Mouse (Mus musculus): ENCODE data around the gene Uri1.
A peak's percentile ranks its signal among the peaks of the same experiment; 100 is the strongest.

Gene Uri1

GRCm38 (mm10) chr7:38023451-38023850 lies at the start of gene Uri1:
Gene Uri1, minus strand, starts transcription at chr7:38023551.
- DNase-seq (ENCODE audit: low read depth in 1 of 2, low spot score in 2 of 2): no peak

- DNase-seq (ENCODE audit: low read depth in 1 of 2, low spot score in 2 of 2): no peak
These were observed 47.7 kb upstream of the Uri1 start for GRCm38 (mm10) chr7:38071065-38071464.

DNA sequence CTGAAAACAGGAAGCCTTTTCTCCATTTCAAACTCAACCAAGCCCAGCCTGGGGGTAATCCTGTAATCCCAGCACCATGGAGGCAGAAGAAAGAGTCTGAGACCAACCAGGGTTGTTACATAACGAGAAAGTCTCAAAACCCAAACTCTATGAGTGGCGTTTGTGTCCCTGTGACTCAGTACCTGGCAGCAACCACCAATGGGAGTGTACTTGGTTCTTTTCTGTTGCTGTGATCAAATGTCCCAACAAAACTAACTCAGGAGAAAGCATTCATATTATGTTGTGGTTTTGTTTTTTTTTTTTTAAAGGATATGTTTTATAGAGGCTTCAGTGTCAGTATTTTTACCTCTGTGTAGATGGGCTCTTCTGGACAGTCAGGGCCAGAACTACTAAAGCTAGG lies 47.3 kb upstream of the Uri1 start:
- DNase-seq (ENCODE audit: low read depth in 1 of 2, low spot score in 2 of 2): no peak

GRCm38 (mm10) chr7:38064431-38064830 lies 41.1 kb upstream of the Uri1 start:
- no peak for DNase-seq (ENCODE audit: low read depth in 1 of 2, low spot score in 2 of 2)

GRCm38 (mm10) chr7:38061060-38061970 lies 38.0 kb upstream of the Uri1 start:
- peak; percentile 26 to 65 for DNase-seq (ENCODE audit: low read depth in 1 of 2, low spot score in 2 of 2)

DNA sequence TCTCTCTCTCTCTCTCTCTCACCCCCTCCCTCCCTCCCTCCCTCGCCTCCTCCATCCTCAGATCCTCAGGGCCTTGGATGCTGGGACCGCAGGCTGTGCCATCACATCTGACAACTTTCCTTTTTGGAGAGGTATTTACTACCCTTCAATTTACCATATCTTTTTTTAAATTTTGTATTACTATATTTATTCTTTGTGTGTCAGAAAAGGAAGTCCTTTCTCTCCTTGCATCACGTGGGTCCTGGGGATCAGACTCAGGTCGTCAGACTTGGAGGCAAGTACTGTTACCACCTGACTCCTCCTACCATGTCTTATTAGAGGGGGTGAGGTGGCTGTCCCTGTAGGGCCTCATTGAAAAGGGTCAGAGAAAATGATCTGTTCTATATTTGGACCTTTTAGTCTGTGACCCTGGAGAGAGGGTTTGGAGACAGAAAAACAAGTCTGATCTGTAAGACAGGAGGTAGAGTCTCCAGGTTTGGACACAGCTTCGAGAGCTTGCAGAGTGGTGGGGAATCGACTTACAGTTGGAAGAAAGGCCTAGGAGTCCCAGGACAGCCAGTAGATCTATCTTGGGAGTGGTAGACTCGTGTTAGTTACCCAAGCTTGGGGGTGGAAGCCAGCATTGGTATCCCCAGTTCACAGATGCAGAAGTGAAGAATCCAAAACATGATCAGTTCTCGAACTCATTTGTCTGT lies 36.4 kb upstream of the Uri1 start:
- DNase-seq (ENCODE audit: low read depth in 1 of 2, low spot score in 2 of 2): no peak

DNA sequence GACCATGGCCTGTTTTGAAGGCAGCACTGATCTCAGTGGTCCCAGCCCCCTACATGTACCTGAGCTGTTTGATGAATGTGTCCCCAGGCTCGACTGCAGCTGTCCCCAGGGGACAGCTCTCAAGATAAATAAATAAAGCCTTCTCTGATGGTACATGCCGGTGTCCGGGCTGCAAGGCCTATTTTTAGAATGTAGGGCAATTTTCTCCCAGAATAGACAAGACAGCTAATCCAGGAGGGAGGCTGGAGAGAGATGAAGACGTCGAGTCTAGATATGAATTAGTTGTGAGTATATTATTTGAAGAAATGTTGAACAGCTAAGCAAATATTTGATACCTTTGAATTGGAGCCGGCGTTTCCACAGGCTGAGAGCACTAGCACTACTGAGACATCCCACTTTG lies 35.7 kb upstream of the Uri1 start:
- no peak for DNase-seq (ENCODE audit: low read depth in 1 of 2, low spot score in 2 of 2)

- DNase-seq (ENCODE audit: low read depth in 1 of 2, low spot score in 2 of 2): no peak
These were observed 32.6 kb upstream of the Uri1 start for GRCm38 (mm10) chr7:38055996-38056395.

GRCm38 (mm10) chr7:38054246-38054645 lies 30.9 kb upstream of the Uri1 start:
- no peak for DNase-seq (ENCODE audit: low read depth in 1 of 2, low spot score in 2 of 2)

GRCm38 (mm10) chr7:38047229-38047628 lies 23.9 kb upstream of the Uri1 start:
- DNase-seq (ENCODE audit: low read depth in 1 of 2, low spot score in 2 of 2): no peak

DNA sequence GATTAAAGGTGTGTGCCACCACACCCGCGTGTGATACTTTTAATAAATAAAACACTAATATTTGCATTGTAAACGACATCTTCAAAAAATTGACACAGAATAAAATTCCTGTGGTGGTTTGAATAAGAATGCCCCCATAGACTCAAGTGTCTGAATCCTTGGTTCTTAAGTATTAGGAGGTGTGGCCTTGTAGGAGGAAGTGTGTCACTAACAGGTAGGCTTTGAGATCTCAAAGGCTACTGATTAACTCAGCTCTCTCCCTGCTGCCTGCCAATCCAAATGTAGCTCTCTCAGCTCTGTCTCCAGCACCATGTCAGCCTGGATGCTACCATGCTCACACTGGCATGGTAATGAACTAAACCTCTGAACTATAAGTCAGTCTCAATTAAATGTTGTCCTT lies 17.9 kb upstream of the Uri1 start:
- DNase-seq (ENCODE audit: low read depth in 1 of 2, low spot score in 2 of 2): no peak

DNA sequence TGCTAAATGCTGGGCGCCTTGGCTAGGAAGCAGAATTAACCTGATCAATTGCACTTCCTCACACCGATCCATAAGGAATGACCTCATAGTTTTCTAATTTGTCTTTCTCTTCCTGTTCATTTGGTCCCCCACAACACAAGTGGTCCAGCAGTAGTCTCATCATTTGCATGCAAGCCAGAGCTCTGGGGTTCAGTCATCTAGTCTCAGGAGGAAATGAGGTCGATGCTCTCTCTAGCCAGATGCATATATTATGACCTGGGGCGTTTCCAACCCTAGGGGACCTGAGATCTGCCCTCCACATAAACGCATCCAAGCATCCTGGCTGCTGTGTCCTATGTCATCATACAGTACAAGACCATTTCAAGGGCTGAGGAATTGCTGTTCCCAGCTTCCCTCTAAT lies 14.2 kb upstream of the Uri1 start:
- DNase-seq (ENCODE audit: low read depth in 1 of 2, low spot score in 2 of 2): no peak

GRCm38 (mm10) chr7:38031183-38031582 lies 7.8 kb upstream of the Uri1 start:
- DNase-seq (ENCODE audit: low read depth in 1 of 2, low spot score in 2 of 2): no peak

GRCm38 (mm10) chr7:38030606-38031005 lies 7.3 kb upstream of the Uri1 start:
- no peak for DNase-seq (ENCODE audit: low read depth in 1 of 2, low spot score in 2 of 2)

DNA sequence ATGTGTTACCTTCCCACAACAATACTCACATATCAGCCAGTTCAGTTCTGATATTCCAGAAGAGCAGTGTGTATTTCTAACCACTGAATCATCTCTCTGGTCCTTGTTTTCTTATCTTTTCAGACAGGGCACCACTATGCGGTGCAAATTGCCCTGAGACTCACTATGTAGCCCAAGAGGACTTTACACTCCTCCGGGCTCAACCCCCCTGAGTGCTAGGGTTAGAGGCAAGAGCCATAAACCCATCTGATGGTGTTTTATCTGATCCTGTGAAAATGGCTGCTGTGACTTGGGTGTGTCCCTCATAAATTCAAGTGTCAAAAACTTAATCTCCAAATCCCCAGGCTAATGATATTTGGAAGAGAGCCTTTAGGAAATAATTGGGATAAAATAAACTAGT lies 6.6 kb upstream of the Uri1 start:
- no peak for DNase-seq (ENCODE audit: low read depth in 1 of 2, low spot score in 2 of 2)

DNA sequence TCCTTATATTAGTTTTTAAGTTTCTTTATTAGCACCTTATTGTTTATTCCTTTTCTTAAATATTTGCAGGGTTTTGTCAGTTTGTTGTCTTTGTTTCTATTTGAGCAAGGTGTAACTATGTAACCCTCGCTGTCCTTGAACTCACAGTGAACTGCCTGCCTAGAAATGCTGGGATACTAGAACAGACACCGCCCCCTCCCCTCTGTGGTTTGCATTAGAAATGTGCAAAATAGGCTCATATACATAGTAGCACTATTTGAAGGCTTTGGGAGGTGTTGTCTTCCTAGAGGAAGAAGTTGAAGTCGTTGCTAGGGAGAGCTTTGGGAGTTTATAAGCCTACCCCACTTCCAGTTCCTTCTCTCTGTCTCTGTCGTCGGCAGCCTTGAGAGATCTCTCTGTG lies 5.7 kb upstream of the Uri1 start:
- DNase-seq (ENCODE audit: low read depth in 1 of 2, low spot score in 2 of 2): no peak

GRCm38 (mm10) chr7:38027940-38028600 lies 4.7 kb upstream of the Uri1 start:
- DNase-seq (ENCODE audit: low read depth in 1 of 2, low spot score in 2 of 2): no peak

GRCm38 (mm10) chr7:38024839-38025238 lies 1.5 kb upstream of the Uri1 start:
- no peak for DNase-seq (ENCODE audit: low read depth in 1 of 2, low spot score in 2 of 2)

DNA sequence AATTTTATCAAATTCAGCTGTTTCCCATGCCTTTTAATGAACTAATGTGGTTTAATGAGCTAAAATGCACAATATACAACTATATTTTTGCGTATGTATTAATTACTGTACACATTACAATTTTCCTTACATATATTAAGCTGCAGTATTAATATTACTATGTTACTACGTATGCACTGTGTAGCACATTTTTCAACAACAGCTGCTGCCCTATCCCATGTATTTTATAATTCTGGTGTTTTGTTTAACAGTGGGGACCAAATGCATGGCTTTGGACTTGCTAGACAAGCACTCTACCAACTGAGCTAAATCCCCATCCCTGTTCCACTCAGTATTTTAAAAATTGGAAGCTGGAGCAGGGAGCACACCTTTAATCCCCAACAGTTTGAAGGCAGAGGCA lies 3.6 kb downstream of the Uri1 start:
- no peak for DNase-seq (ENCODE audit: low read depth in 1 of 2, low spot score in 2 of 2)

GRCm38 (mm10) chr7:38019369-38019749 lies 4.0 kb downstream of the Uri1 start:
- peak; percentile 50 to 71 for DNase-seq (ENCODE audit: low read depth in 1 of 2, low spot score in 2 of 2)

GRCm38 (mm10) chr7:38018416-38019368 lies 4.7 kb downstream of the Uri1 start:
- DNase-seq (ENCODE audit: low read depth in 1 of 2, low spot score in 2 of 2): peak; percentile 9 to 62
